In the genomic region with DNA sequence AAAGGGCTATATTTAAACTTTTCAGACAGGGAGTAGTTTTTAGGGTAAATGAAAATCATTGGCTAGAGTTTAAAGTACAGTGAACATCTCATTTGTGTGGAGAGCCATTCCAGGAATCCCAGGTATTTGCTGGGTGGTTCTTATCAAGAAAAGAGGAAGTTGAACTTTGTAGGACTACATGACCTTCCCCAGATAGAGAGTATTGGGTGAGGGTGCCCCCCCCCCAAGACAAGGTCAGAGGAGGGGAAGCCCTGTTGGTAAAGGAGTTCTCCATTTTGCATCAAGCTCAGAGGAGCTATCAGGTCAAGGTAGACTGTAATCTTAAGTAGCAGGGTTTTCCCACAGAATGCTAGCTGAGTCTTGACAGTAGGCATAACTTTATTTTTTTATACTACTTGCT, we compare ENCODE assay signal across 16 mouse cellular contexts.
"Had no signal": no experiment of that assay in that cellular context is flagged by ENCODE, and none has a peak within 500 bp of the region (broad histone marks: within the 10 kb centered on the region; RNA-seq: fewer than 3 reads in every experiment).

No protein-coding gene starts in this region.

- H3K9me3 ChIP-seq: limb, embryonic 10.5 days; limb, embryonic 13.5 days; liver, embryonic 12.5 days; liver, embryonic 15.5 days; lung, embryonic 15.5 days had no signal

- DNase-seq: kidney, adult 2 months; kidney, postnatal 25 days; layer of hippocampus, postnatal 36 days; liver; lung, adult 18-20 months; lung, postnatal 10 days; lung, postnatal 4 days; midbrain, embryonic 14.5 days; thymus, postnatal 25 days had no signal

- H3K4me2 ChIP-seq: limb, embryonic 13.5 days; liver, embryonic 12.5 days; liver, embryonic 15.5 days; lung, embryonic 15.5 days had no signal

- H3K27ac ChIP-seq: kidney, postnatal 0 days; limb, embryonic 10.5 days; limb, embryonic 13.5 days; liver, embryonic 12.5 days; liver, embryonic 15.5 days; lung, embryonic 15.5 days; stomach, postnatal 0 days had no signal

- H3K4me3 ChIP-seq: limb, embryonic 10.5 days; limb, embryonic 13.5 days; liver, embryonic 12.5 days; liver, embryonic 15.5 days; lung, embryonic 15.5 days had no signal

- H3K4me1 ChIP-seq: limb, embryonic 10.5 days; limb, embryonic 13.5 days; liver, embryonic 12.5 days; liver, embryonic 15.5 days; lung, embryonic 15.5 days had no signal

- H3K36me3 ChIP-seq: limb, embryonic 10.5 days; limb, embryonic 13.5 days; liver, embryonic 12.5 days; liver, embryonic 15.5 days; lung, embryonic 15.5 days had no signal

- H3K27me3 ChIP-seq: limb, embryonic 13.5 days; liver, embryonic 12.5 days; liver, embryonic 15.5 days; lung, embryonic 15.5 days had no signal

- H3K9ac ChIP-seq: limb, embryonic 13.5 days; liver, embryonic 12.5 days; liver, embryonic 15.5 days; lung, embryonic 15.5 days had no signal
